Mouse (Mus musculus) neural tube, embryonic 10.5 days (tissue): Measurements from ENCODE around the gene Cars2.
"Not testable (repeated sequence)": the region's sequence is repeated elsewhere in the genome, so short reads cannot be mapped to it uniquely, and the experiment has no call there.

Experiments used
- DNase-seq: peaks from one replicate; pipeline ENCODE4 v3.0.0-alpha.2; 2017; ENCODE audit warnings: low spot score; ENCODE audit errors: extremely low spot score

Gene Cars2

DNA sequence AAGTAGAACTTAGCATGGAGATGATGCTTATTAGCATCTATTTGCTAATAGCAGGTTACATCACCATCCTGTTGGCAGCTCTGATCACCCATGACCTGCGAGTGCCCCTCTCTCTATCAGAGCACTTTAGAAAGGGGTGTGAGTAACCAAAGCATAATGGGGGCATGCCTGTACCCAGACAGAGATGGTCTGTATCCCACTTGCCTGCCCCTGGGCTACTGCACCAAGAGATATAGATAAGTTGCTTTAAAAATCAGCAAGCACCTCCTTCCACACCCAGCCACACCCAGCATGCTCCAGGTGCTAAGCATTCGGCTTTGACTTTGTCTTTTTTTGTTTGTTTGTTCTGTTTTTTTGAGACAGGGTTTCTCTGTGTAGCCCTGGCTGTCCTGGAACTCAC is 74.7 kb downstream of the Cars2 start:
- no peak for DNase-seq

DNA sequence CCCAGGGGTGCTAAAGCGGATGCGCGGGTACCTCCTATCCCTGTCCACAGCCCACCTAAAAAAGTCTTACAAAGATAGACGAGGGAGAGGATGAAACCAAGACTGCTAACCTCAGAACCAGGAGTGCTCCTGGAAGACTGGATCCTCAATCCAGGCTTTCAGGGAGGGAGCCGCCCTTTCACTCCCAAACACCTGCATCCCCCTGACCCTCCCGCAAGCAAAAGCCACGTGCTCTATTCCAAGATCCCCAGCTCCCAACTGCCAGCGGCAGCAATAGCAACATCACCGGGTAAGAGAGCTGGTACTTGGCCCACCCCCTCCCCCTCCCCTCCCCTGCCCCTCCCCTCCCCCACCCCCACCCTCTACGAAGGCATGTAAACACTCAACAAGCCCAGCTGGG is 75.2 kb downstream of the Cars2 start:
- DNase-seq, result no peak

DNA sequence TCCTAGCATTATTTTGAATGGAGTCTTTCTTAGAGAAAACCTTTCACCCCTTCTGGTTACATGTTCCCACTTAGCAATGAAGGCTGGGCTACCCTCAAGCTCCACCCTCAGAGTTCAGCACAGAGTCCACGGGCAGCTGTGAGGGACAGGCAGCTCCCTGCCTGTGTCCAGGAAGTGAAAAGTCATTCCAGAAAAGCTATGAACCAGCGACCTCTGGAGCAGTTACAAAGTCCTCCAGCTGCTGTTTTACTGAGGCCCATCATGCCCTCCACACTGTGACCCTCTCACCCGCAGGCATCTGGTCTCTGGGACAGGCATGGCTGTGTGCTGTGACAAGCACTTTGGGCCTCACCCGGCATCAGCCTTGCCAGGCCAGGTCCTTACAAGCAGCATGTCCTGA is 77.5 kb downstream of the Cars2 start:
- no peak for DNase-seq

DNA sequence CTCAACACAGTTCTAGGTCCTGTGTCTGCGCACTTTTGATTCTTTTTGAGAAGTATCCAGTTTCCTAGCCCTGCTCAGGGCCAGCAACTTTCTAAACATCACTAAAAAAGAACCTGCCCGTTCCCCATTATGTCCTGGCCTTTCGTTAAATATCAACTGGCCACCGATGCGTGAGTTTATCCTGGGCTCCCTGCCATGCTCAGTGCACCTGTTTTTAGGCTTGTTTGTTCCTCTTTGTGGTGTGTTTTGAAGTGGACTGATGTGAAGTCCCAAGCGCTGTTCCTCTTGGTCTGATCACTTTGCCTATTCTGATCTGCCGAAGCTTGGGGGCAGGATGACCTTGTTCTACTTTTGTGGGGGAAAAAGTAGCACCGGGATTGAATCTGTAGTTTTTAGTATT is 79.3 kb downstream of the Cars2 start:
- DNase-seq, result no peak

DNA sequence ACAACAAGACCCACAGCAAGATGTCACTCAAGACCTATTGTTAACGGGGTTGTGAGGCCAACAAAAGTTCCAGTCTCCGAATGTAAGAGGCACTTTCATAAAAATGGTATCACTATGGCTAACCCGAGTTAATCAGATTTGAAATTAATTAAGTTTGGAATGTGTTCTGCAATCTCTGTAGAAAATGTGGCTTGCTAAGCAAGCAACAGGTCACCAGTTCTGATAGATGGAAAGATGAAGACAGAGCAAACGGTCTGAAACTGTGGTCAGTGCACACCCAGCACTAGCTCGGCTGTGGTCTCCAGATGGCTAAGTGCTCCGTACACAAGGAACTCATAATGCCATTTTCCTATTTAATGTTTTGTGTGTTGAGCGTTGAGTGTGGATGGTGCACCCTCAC is 79.9 kb downstream of the Cars2 start:
- DNase-seq, result no peak

DNA sequence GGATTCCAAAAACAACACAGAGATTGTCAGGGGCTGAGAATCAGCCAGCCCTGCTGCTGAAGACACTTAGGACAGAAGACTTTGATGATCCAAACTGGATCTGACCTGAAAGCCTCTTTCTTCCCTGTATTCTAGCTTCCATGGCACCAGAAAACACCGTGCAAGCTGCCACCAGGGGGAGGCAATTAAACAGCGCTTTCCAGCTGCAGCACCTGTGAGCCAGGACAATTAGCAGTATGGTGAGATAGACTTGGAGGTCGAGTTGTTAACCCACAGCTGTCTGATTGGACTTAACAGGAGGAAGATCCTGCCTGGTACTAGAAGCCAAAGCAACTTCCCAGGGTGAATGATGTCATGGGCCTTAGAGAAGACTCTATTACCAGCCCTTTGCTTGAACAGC is 81.5 kb downstream of the Cars2 start:
- DNase-seq, result no peak

DNA sequence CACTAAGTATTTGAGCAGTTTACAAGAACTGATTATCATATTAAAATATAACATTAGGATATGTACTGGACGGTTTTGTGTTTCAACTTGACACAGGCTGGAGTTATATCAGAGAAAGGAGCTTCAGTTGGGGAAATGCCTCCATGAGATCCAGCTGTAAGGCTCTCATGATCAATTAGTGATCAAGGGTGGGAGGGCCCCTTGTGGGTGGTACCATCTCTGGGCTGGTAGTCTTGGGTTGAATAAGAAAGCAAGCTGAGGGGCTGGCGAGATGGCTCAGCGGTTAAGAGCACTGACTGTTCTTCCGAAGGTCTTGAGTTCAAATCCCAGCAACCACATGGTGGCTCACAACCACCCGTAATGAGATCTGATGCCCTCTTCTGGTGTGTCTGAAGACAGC is 84.1 kb downstream of the Cars2 start:
- DNase-seq, result not testable (repeated sequence)

DNA sequence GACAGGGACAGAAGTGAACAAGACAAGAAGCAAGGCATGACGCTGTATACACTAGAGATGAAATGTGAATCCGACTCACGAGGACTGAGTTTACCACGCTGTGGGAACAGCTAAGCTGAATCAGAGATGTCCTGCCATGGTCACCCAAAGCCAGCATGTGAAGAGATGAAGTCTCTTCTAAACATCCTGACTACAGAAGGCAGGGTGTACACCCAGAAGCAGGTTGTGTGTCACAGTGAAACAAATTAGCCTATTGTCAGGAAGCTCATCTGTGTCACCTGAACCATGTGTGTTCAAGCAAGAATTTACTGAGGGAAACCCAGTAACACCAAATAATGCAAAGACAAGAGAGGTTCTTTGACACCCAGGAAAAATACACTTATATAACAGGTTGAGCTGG is 85.0 kb downstream of the Cars2 start:
- no peak for DNase-seq

DNA sequence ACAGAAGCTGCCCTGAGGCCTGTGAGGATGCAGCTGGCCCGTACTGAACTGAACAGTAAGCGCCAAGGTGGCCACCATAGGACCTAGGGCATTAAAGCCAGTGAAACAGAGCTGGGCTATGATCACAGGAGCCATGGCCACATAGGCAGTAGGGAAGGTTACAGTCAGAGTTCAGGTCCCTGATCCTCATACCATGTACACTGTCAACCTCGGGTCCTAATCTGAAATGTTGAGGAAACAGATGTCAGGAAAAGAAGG is 85.9 kb downstream of the Cars2 start:
- no peak for DNase-seq
